Mouse (Mus musculus) hindbrain, embryonic 13.5 days (tissue): Measurements from ENCODE around the gene Pigb. TPM values are rescaled to one million over a fixed set of nuclear protein-coding genes. Genes with fewer than 3 reads are reported as not detected.
"Not testable (repeated sequence)": the region's sequence is repeated elsewhere in the genome, so short reads cannot be mapped to it uniquely, and the experiment has no call there.

Source experiments
- ATAC-seq: fragments of 200-750 bp; cut with Nextera tagmentation; 2 replicates; pipeline ENCODE4 v1.8.0; 2017; ENCODE audit warnings: moderate TSS enrichment; ENCODE audit not compliant: low FRiP score
- H3K27ac ChIP-seq: fragments of 300-500 bp; sonication (generic); 2 replicates; pipeline ENCODE4 v1.5.1; 2015; ENCODE audit warnings: inconsistent platforms, mild to moderate bottlenecking, moderate library complexity
- H3K27me3 ChIP-seq: fragments of 300-500 bp; sonication (generic); 2 replicates; pipeline ENCODE4 v1.6.1; 2015; ENCODE audit warnings: mild to moderate bottlenecking, inconsistent platforms
- H3K36me3 ChIP-seq: fragments of 300-500 bp; sonication (generic); 2 replicates; pipeline ENCODE4 v1.6.1; 2015; ENCODE audit warnings: mild to moderate bottlenecking, inconsistent platforms
- H3K4me1 ChIP-seq: fragments of 300-500 bp; sonication (generic); replicated peaks from 2 replicates; pipeline ENCODE4 v1.6.1; 2015; ENCODE audit warnings: inconsistent platforms
- H3K4me2 ChIP-seq: fragments of 300-500 bp; sonication (generic); 2 replicates; pipeline ENCODE4 v1.6.1; 2015; ENCODE audit warnings: inconsistent platforms, mild to moderate bottlenecking, moderate library complexity
- H3K4me3 ChIP-seq: fragments of 300-500 bp; sonication (generic); 2 replicates; pipeline ENCODE4 v1.5.1; 2015; ENCODE audit warnings: mild to moderate bottlenecking, inconsistent platforms
- H3K9ac ChIP-seq: fragments of 300-500 bp; sonication (generic); 2 replicates; pipeline ENCODE4 v1.6.1; 2015; ENCODE audit warnings: mild to moderate bottlenecking, inconsistent platforms
- H3K9me3 ChIP-seq: fragments of 300-500 bp; sonication (generic); 2 replicates; pipeline ENCODE4 v1.6.1; 2016; ENCODE audit warnings: inconsistent platforms
- WGBS: fragments of 180-500 bp; shearing (Covaris S2); methylation state at CpG from one replicate; pipeline ENCODE4 v1.1.7; 2015; 5-methylcytosine and 5-hydroxymethylcytosine counted together
- polyA plus RNA-seq: library from polyadenylated mRNA; unstranded; fragments of >200 nt; fragmentation: Nextera tagmentation; extraction: Ambion mirVana; gene quantifications from 2 replicates; pipeline ENCODE4 v1.2.1, GENCODE M21; 2015

Pigb gene
- 13.4 and 14.1 TPM in 2 replicates for polyA plus RNA-seq

GRCm38 (mm10) chr9:73040080-73040479 lies at the start of gene Pigb:
Gene Pigb (minus strand): TSS chr9:73040378.
- peak within 1 kb of the TSS; percentile 85 for H3K9ac ChIP-seq
- H3K27me3 ChIP-seq, result no peaks in the 10 kb centered on the region
- H3K4me3 ChIP-seq, result peak within 1 kb of the TSS; percentile 76
- peaks cover 11% of the 10 kb centered on the region; the same call in 1 of the 2 replicates for H3K36me3 ChIP-seq
- WGBS, result 38% methylated on average over 6 of the region's 6 CpGs
- peak within 1 kb of the TSS; percentile 91 for H3K27ac ChIP-seq
- ATAC-seq, result no peak
- H3K4me1 ChIP-seq, result peaks cover 31% of the 10 kb centered on the region
- H3K9me3 ChIP-seq, result no peaks in the 10 kb centered on the region
- H3K4me2 ChIP-seq, result peak within 1 kb of the TSS; percentile 92

- H3K9me3 ChIP-seq, result no peaks in the 10 kb centered on the region
- ATAC-seq, result no peak
- H3K27me3 ChIP-seq, result peaks cover 5% of the 10 kb centered on the region; the same call in 1 of the 2 replicates
- no peaks in the 10 kb centered on the region for H3K4me1 ChIP-seq
- no peak overlapping the region for H3K27ac ChIP-seq
- no peak overlapping the region for H3K4me2 ChIP-seq
- 80% methylated on average over 16 of the region's 16 CpGs for WGBS
- no peak overlapping the region for H3K4me3 ChIP-seq
- no peaks in the 10 kb centered on the region for H3K36me3 ChIP-seq
- no peak overlapping the region; the same call in 1 of the 2 replicates for H3K9ac ChIP-seq
These were observed 49.2 kb upstream of the Pigb start for GRCm38 (mm10) chr9:73089222-73089920.

- Histone ChIP-seq H3K27me3 (0 out of 2 replicates have a peak, but pooled peaks cover under 1% of the 10 kb centered on the region), H3K4me2 (no peak overlapping the region), H3K9ac (no peak overlapping the region), H3K4me3 (no peak overlapping the region), H3K27ac (no peak overlapping the region), H3K36me3 (no peaks in the 10 kb centered on the region), H3K9me3 (no peaks in the 10 kb centered on the region), H3K4me1 (no peaks in the 10 kb centered on the region)
- 77% methylated on average over 5 of the region's 5 CpGs for WGBS
- no peak for ATAC-seq
These were observed 47.4 kb upstream of the Pigb start for GRCm38 (mm10) chr9:73087581-73087980.

GRCm38 (mm10) chr9:73087121-73087520 lies 46.9 kb upstream of the Pigb start:
- no peak for ATAC-seq

DNA sequence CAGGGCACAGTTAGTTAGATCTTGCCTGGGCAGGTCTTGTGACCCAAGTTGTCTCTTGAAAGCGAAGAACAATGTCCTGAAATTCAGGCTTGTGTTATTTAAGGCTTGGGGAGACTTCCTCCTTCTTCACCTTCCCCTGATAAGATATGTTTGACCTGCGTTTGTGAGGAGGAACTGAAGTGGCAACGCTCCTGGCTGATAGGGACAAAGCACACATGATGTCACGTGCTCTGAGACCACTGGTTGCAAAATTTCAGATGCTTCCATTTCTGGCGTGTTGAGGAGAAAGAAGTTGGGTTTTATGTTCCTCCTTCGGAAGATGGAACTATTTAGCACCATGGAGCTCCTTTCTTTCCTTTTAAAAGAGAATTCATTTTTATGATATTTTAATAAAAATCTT lies 45.7 kb upstream of the Pigb start:
- Histone ChIP-seq H3K4me2 (no peak overlapping the region), H3K9me3 (no peaks in the 10 kb centered on the region), H3K27ac (no peak overlapping the region), H3K36me3 (no peaks in the 10 kb centered on the region), H3K27me3 (no peaks in the 10 kb centered on the region), H3K4me3 (no peak overlapping the region), H3K9ac (no peak overlapping the region), H3K4me1 (no peaks in the 10 kb centered on the region)
- WGBS, result 84% methylated on average over 6 of the region's 6 CpGs
- no peak for ATAC-seq

More at GRCm38 (mm10) chr9:73087121-73087520, 46.9 kb upstream of the Pigb start:
- Histone ChIP-seq H3K4me3 (no peak overlapping the region), H3K36me3 (no peaks in the 10 kb centered on the region), H3K27ac (no peak overlapping the region), H3K4me2 (no peak overlapping the region), H3K4me1 (no peaks in the 10 kb centered on the region), H3K27me3 (no peaks in the 10 kb centered on the region), H3K9ac (no peak overlapping the region), H3K9me3 (no peaks in the 10 kb centered on the region)
- 66% methylated on average over 8 of the region's 8 CpGs for WGBS

GRCm38 (mm10) chr9:73083956-73084355 lies 43.8 kb upstream of the Pigb start:
- Histone ChIP-seq H3K9me3 (no peaks in the 10 kb centered on the region), H3K9ac (no peak overlapping the region), H3K4me2 (no peak overlapping the region), H3K27ac (no peak overlapping the region), H3K36me3 (no peaks in the 10 kb centered on the region), H3K4me1 (no peaks in the 10 kb centered on the region), H3K4me3 (no peak overlapping the region), H3K27me3 (no peaks in the 10 kb centered on the region)
- ATAC-seq, result no peak
- 74% methylated on average over 6 of the region's 6 CpGs for WGBS

- Histone ChIP-seq H3K27ac (no peak overlapping the region), H3K9me3 (no peaks in the 10 kb centered on the region), H3K4me3 (no peak overlapping the region), H3K36me3 (no peaks in the 10 kb centered on the region), H3K9ac (no peak overlapping the region), H3K4me1 (no peaks in the 10 kb centered on the region), H3K27me3 (no peaks in the 10 kb centered on the region), H3K4me2 (no peak overlapping the region)
- WGBS, result 77% methylated on average over 8 of the region's 8 CpGs
- no peak for ATAC-seq
These were observed 42.3 kb upstream of the Pigb start for GRCm38 (mm10) chr9:73082291-73083000.

DNA sequence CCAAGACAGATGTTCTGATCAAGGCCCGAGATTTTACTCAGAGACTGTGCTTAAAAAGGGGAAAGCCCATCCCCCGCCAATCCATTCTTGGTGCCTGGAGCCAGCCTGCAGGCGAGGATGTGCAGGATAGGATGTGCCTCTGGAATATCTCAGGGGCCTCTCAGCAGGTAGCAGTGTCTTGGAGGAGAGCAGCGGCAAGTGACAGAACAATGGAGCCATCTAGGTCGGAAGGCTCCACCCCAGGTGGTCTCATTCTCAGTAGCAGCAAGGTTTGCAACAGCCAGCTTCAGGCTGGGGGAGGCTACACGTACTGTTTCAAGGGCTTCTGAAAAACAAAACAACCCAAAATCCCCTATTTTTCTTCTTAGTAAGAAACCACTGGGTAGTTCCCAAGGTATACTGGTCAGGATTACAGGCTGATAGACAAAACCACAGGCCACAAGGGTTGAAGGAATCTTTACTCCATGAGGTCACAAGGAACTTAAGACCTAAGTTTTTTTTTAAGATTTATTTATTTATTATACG lies 39.7 kb upstream of the Pigb start:
- 37% methylated on average over 7 of the region's 7 CpGs for WGBS

DNA sequence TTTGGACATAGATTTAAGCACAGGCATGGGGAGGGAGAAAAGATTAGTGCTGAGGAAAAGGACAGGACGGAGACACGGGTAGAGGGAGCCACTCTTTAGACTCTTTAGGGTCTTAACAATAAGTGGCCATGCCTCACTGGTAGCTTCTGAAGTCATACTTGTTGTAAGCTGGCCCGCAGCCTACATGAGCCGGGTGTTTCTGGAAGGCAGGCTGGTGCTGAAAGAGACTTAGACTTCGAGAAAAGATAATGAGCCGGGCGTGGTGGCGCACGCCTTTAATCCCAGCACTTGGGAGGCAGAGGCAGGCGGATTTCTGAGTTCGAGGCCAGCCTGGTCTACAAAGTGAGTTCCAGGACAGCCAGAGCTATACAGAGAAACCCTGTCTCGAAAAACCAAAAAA lies 39.2 kb upstream of the Pigb start:
- H3K27me3 ChIP-seq, ATAC-seq, H3K36me3 ChIP-seq, H3K4me2 ChIP-seq, H3K9ac ChIP-seq, H3K4me3 ChIP-seq, H3K9me3 ChIP-seq, H3K4me1 ChIP-seq, H3K27ac ChIP-seq: not testable (repeated sequence)
- WGBS, result 92% methylated on average over 9 of the region's 12 CpGs

More for the DNA sequence above, 39.7 kb upstream of the Pigb start:
- no peaks in the 10 kb centered on the region for H3K36me3 ChIP-seq
- no peak overlapping the region for H3K27ac ChIP-seq
- no peak overlapping the region for H3K4me3 ChIP-seq
- H3K4me1 ChIP-seq, result no peaks in the 10 kb centered on the region
- no peak overlapping the region for H3K4me2 ChIP-seq
- H3K27me3 ChIP-seq, result no peaks in the 10 kb centered on the region
- ATAC-seq, result no peak
- no peak overlapping the region for H3K9ac ChIP-seq
- H3K9me3 ChIP-seq, result no peaks in the 10 kb centered on the region

GRCm38 (mm10) chr9:73073169-73073568 lies 33.0 kb upstream of the Pigb start:
- no peaks in the 10 kb centered on the region for H3K36me3 ChIP-seq
- 95% methylated on average over 5 of the region's 5 CpGs for WGBS
- no peak overlapping the region for H3K4me2 ChIP-seq
- H3K9ac ChIP-seq, result no peak overlapping the region
- peaks cover 4% of the 10 kb centered on the region for H3K4me1 ChIP-seq
- H3K27ac ChIP-seq, result no peak overlapping the region
- no peaks in the 10 kb centered on the region for H3K9me3 ChIP-seq
- no peak for ATAC-seq
- H3K27me3 ChIP-seq, result no peaks in the 10 kb centered on the region
- no peak overlapping the region for H3K4me3 ChIP-seq

- H3K27ac ChIP-seq, result no peak overlapping the region
- H3K4me1 ChIP-seq, result peaks cover 11% of the 10 kb centered on the region
- H3K4me3 ChIP-seq, result no peak overlapping the region
- no peaks in the 10 kb centered on the region for H3K27me3 ChIP-seq
- H3K36me3 ChIP-seq, result no peaks in the 10 kb centered on the region
- H3K9me3 ChIP-seq, result no peaks in the 10 kb centered on the region
- no peak for ATAC-seq
- 86% methylated on average over 8 of the region's 8 CpGs for WGBS
- H3K9ac ChIP-seq, result no peak overlapping the region
- no peak overlapping the region for H3K4me2 ChIP-seq
These were observed 32.2 kb upstream of the Pigb start for GRCm38 (mm10) chr9:73072426-73072825.

- no peak overlapping the region for H3K4me2 ChIP-seq
- no peak overlapping the region for H3K27ac ChIP-seq
- H3K9ac ChIP-seq, result no peak overlapping the region
- H3K9me3 ChIP-seq, result no peaks in the 10 kb centered on the region
- H3K4me1 ChIP-seq, result peaks cover 20% of the 10 kb centered on the region
- WGBS, result 74% methylated on average over 10 of the region's 10 CpGs
- H3K36me3 ChIP-seq, result no peaks in the 10 kb centered on the region
- ATAC-seq, result no peak
- H3K27me3 ChIP-seq, result no peaks in the 10 kb centered on the region
- no peak overlapping the region for H3K4me3 ChIP-seq
These were observed 30.9 kb upstream of the Pigb start for GRCm38 (mm10) chr9:73070971-73071659.
